Mouse (Mus musculus) liver, embryonic 12.5 days (tissue): ENCODE results near the gene Rita1. TPM values are rescaled to one million over a fixed set of nuclear protein-coding genes. Genes with fewer than 3 reads are reported as not detected.

Experiments
- ATAC-seq: fragments of 200-750 bp; cut with Nextera tagmentation; 2 replicates; pipeline ENCODE4 v1.8.0; 2017; ENCODE audit warnings: moderate number of reproducible peaks, mild to moderate bottlenecking, moderate library complexity
- H3K27ac ChIP-seq: fragments of 300-500 bp; sonication (generic); 2 replicates; pipeline ENCODE4 v1.5.1; 2016; ENCODE audit warnings: mild to moderate bottlenecking
- H3K27me3 ChIP-seq: fragments of 300-500 bp; sonication (generic); replicated peaks from 2 replicates; pipeline ENCODE4 v1.6.1; 2016; ENCODE audit warnings: mild to moderate bottlenecking, moderate library complexity
- H3K36me3 ChIP-seq: fragments of 300-500 bp; sonication (generic); 2 replicates; pipeline ENCODE4 v1.6.1; 2016; ENCODE audit warnings: mild to moderate bottlenecking, moderate library complexity
- H3K4me1 ChIP-seq: fragments of 300-500 bp; sonication (generic); 2 replicates; pipeline ENCODE4 v1.6.1; 2016
- H3K4me2 ChIP-seq: fragments of 300-500 bp; sonication (generic); 2 replicates; pipeline ENCODE4 v1.6.1; 2016; ENCODE audit warnings: mild to moderate bottlenecking, moderate library complexity
- H3K4me3 ChIP-seq: fragments of 300-500 bp; sonication (generic); 2 replicates; pipeline ENCODE4 v1.5.1; 2016; ENCODE audit warnings: mild to moderate bottlenecking, moderate library complexity
- H3K9ac ChIP-seq: fragments of 300-500 bp; sonication (generic); 2 replicates; pipeline ENCODE4 v1.6.1; 2016; ENCODE audit warnings: mild to moderate bottlenecking, moderate library complexity
- H3K9me3 ChIP-seq: fragments of 300-500 bp; sonication (generic); replicated peaks from 2 replicates; pipeline ENCODE4 v1.6.1; 2016; ENCODE audit warnings: mild to moderate bottlenecking, moderate library complexity
- WGBS: fragments of 180-500 bp; shearing (Covaris S2); methylation state at CpG from one replicate; pipeline ENCODE4 v1.1.7; 2016; ENCODE audit not compliant: insufficient replicate concordance; 5-methylcytosine and 5-hydroxymethylcytosine counted together
- polyA plus RNA-seq: library from polyadenylated mRNA; unstranded; fragments of >200 nt; fragmentation: Nextera tagmentation; extraction: Ambion mirVana; gene quantifications from 2 replicates; pipeline ENCODE4 v1.2.1, GENCODE M21; 2016

Gene Rita1
- polyA plus RNA-seq, 1 experiment from 2014 or later: 7.3 TPM

DNA sequence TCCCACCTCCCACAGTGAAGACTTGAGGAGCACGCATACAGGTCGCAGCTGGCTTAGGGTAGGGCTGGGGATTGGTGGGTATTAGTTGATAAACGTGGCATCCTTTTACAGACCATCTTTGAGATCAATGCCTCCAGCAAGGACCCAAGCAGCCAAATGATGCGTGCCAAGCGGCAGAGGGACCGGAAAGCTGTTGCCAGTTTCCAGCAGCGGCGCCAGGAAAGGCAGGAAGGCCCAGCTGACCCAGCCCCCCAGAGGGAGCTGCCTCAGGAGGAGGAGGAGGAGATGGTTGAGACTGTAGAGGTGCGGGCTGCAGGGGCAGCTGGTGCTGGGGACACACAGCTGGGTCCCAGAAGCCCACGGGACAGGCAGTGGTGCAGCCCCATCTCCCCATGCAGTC lies 12.0 kb upstream of the Rita1 start:
- Histone ChIP-seq H3K36me3 (peaks cover 88% of the 10 kb centered on the region), H3K4me2 (no peak overlapping the region), H3K4me3 (no peak overlapping the region), H3K9ac (no peak overlapping the region), H3K4me1 (peaks cover 12% of the 10 kb centered on the region; the same call in 1 of the 2 replicates), H3K27me3 (peaks cover 5% of the 10 kb centered on the region; the same call in 1 of the 2 replicates), H3K9me3 (no peaks in the 10 kb centered on the region), H3K27ac (no peak overlapping the region)
- no peak for ATAC-seq
- WGBS: 87% methylated on average over 10 of the region's 10 CpGs

DNA sequence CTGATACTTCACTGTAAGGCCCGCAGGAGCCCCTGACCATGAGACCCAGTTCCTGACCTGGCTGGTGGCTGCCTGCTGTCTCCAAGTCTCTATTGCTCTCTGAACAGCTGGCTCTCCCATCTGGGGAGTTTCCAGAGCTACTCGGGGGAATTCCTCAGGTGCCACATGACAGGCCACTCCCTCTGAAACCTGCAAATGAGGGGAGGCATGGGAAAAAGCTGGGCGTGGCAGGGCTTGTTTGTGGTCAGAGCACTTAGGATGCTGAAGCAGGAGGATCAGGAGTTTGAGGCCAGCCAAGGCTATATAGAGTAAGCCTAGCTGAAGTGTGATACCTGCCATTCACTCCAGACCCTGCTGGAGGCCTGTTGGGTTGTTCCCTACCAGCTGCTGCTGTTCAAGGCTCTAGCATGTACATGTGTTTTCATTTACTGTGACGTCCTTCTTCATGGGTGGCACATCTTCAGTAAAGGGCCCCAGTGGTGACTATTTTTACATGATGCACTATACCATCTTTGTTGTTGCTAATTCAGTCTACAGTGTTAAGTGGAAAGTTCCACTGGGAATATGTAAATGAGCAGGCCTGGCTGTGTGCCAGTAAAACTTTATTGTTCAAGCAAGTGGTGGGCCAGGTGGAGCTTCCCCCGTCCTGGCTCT lies 9.9 kb upstream of the Rita1 start:
- Histone ChIP-seq H3K27me3 (no peaks in the 10 kb centered on the region), H3K27ac (no peak overlapping the region), H3K4me2 (no peak overlapping the region), H3K4me1 (peaks cover 6% of the 10 kb centered on the region; the same call in 1 of the 2 replicates), H3K36me3 (peaks cover 100% of the 10 kb centered on the region), H3K9me3 (no peaks in the 10 kb centered on the region), H3K4me3 (no peak overlapping the region), H3K9ac (no peak overlapping the region)
- WGBS: 84% methylated on average over 5 of the region's 5 CpGs
- ATAC-seq: no peak

GRCm38 (mm10) chr5:120621846-120622197 lies 9.4 kb upstream of the Rita1 start:
- no peak overlapping the region for H3K4me3 ChIP-seq
- H3K9ac ChIP-seq: no peak overlapping the region
- no peak overlapping the region for H3K4me2 ChIP-seq
- H3K27me3 ChIP-seq: no peaks in the 10 kb centered on the region
- peaks cover 100% of the 10 kb centered on the region for H3K36me3 ChIP-seq
- WGBS: 88% methylated on average over 10 of the region's 10 CpGs
- ATAC-seq: no peak
- H3K27ac ChIP-seq: no peak overlapping the region
- no peaks in the 10 kb centered on the region for H3K9me3 ChIP-seq
- peaks cover 6% of the 10 kb centered on the region; the same call in 1 of the 2 replicates for H3K4me1 ChIP-seq

DNA sequence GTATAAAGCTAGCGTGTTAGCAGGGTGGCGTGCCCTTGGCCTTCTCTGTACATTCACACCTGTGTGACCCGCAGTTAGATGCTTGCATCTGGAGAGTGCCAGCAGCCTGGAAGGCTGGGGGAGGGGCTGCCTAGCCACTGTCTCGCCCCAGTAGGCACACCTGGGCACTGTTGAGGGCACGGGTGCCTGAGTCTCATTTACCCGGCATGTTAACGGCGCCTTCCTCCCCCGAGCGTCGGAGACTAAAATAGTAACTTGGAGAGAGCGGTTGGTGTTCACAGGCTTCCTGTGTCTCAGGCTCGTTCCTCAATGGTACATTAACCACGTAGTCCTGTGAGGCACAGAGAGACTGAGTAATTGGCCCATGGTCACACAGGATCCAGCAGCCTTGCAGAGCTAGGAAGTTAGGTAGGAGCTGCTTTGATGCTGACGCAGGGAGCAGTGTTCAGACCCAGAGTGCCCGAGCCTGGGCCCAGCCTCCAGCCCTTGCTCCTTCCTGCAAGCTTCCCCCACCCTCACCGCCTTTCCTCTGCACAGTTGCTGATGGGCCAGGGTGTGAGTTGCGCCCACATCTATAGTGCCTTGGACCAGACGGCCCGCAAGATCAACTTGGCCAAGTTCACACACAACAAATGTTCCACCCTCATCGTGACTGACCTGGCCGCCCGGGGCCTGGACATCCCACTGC lies 8.8 kb upstream of the Rita1 start:
- Histone ChIP-seq H3K4me3 (no peak overlapping the region), H3K27me3 (no peaks in the 10 kb centered on the region), H3K9ac (no peak overlapping the region), H3K4me1 (peaks cover 3% of the 10 kb centered on the region; the same call in 1 of the 2 replicates), H3K36me3 (peaks cover 100% of the 10 kb centered on the region), H3K27ac (no peak overlapping the region), H3K9me3 (no peaks in the 10 kb centered on the region), H3K4me2 (no peak overlapping the region)
- ATAC-seq: no peak
- 83% methylated on average over 23 of the region's 23 CpGs for WGBS

DNA sequence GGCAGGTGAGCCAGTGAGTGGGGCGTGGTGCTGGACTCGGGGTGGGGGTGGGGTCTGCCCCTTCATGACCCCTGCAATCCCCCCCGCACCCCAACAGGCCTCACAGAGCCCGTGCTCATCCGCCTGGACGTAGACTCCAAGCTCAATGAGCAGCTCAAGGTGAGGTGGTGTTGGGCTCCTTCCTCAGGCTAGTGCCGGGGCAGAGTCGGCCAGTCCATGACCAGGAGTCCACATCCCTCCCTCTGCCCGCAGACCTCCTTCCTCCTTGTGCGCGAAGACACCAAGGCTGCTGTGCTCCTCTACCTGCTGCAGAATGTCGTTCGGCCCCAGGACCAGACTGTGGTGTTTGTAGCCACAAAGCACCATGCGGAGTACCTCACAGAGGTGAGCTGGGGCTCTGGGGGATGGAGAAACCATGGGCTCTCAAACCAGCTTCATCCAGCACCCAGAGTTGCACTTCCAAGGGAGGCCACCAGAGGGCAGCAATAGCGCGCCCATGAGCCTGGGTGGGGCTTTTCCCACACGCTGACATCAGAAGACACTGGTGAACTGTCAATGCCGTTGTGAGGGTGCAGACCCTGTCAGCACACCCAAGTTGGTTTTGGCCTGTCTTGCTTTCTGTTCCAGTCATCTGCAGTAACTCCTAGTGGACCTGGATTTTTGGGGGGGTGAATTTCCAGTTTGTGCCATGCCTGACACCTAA lies 8.1 kb upstream of the Rita1 start:
- H3K27me3 ChIP-seq: no peaks in the 10 kb centered on the region
- H3K4me2 ChIP-seq: no peak overlapping the region
- H3K4me1 ChIP-seq: no peaks in the 10 kb centered on the region
- peaks cover 100% of the 10 kb centered on the region for H3K36me3 ChIP-seq
- peak; percentile 33; the same call in 1 of the 2 replicates for ATAC-seq
- H3K9me3 ChIP-seq: 0 out of 2 replicates have a peak, but pooled peaks cover 5% of the 10 kb centered on the region
- no peak overlapping the region for H3K27ac ChIP-seq
- no peak overlapping the region for H3K9ac ChIP-seq
- no peak overlapping the region for H3K4me3 ChIP-seq
- WGBS: 66% methylated on average over 18 of the region's 18 CpGs

DNA sequence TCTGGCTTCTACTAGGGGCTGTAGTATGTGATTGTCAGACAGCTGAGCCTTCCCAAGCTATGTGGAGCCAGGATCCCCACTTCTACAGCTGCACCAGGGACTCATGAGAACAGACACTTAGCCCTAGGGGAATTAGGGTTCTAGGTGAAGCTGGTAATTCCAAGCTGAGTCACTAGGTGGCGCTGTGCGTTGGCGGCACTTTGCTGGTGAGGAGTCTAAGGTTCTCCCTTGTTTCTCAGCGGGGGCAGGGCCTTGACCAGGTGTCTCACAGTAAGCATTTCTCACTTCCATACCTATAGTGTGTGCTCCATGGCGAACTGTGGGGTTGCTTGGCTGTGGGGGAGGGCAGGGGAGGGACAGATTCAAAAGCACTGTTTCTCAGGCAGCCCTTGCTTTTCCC lies 6.8 kb upstream of the Rita1 start:
- Histone ChIP-seq H3K4me3 (no peak overlapping the region), H3K9ac (no peak overlapping the region), H3K4me1 (peaks cover 6% of the 10 kb centered on the region), H3K27ac (no peak overlapping the region), H3K4me2 (no peak overlapping the region), H3K27me3 (no peaks in the 10 kb centered on the region), H3K36me3 (peaks cover 95% of the 10 kb centered on the region), H3K9me3 (0 out of 2 replicates have a peak, but pooled peaks cover 5% of the 10 kb centered on the region)
- no peak for ATAC-seq
- 15% methylated on average over 5 of the region's 5 CpGs for WGBS

- Histone ChIP-seq H3K27ac (no peak overlapping the region), H3K4me2 (no peak overlapping the region), H3K9me3 (0 out of 2 replicates have a peak, but pooled peaks cover 5% of the 10 kb centered on the region), H3K4me3 (no peak overlapping the region), H3K27me3 (no peaks in the 10 kb centered on the region), H3K4me1 (peaks cover 10% of the 10 kb centered on the region), H3K9ac (no peak overlapping the region), H3K36me3 (peaks cover 91% of the 10 kb centered on the region)
- WGBS: 80% methylated on average over 12 of the region's 12 CpGs
- no peak for ATAC-seq
These were observed 6.4 kb upstream of the Rita1 start for GRCm38 (mm10) chr5:120618778-120619177.

DNA sequence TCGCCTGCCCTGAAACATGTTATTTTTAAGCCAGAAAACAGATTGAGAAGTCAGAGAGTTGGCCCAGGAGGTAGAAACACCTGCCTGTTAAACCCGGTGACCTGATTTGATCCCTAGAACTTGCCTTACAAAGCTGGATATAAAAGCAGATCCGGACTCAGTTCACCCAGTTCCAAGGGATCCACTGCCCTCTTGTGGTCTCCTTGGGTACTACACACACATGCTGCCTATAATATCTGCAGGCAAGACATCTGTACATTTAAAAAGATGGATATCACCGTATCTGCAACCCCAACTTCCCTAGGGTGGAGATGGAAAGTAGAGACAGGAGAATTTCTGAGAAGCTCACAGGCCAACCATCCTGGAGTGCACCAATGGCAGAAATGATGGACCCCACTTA lies 3.5 kb upstream of the Rita1 start:
- peaks cover 64% of the 10 kb centered on the region for H3K36me3 ChIP-seq
- no peak for ATAC-seq

DNA sequence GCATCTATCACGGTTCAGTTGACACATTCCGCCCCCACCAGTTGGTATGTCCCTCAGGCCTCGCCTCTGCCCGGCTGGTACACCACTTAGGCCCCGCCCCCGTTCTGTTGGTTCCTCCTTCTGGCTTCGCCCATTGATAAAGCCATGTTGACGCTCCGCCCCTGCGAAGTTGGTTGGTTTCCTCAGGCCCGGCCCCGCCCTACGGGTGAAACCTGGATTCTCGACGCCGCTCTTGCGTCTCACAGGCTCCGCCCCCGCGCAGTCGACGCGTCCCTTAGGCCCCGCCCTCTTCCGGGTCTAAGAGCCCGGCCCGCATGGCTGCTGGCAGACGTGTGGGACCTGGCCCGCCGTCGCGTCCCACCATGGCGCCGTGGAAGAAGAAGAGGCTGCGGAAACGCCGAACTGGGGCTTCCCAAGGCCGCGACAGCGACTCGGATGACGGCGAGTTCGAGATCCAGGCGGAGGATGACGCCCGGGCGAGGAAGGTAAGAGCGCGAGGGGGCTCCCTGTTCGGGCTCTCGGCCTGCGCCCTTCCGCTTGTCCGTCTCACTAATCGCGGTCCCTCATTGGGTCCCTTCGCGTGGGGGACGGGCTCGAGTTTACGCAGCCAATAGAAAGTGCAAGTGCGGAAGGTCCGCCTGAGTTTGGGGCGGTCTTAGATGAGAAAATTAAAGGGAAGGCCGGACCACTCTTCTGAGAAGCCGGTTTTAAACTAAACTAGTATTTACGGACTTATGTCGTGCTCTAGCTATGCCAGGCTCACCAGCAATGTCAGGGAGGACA lies 624 bp upstream of the Rita1 start:
- Histone ChIP-seq H3K4me3 (peak overlapping the region; percentile 80), H3K9me3 (0 out of 2 replicates have a peak, but pooled peaks cover 5% of the 10 kb centered on the region)

More for the DNA sequence above, 3.5 kb upstream of the Rita1 start:
- Histone ChIP-seq H3K4me1 (peaks cover 27% of the 10 kb centered on the region), H3K27ac (no peak overlapping the region), H3K4me2 (no peak overlapping the region), H3K9ac (no peak overlapping the region), H3K27me3 (no peaks in the 10 kb centered on the region), H3K4me3 (no peak overlapping the region), H3K9me3 (0 out of 2 replicates have a peak, but pooled peaks cover 5% of the 10 kb centered on the region)
- 87% methylated on average over 4 of the region's 4 CpGs for WGBS

DNA sequence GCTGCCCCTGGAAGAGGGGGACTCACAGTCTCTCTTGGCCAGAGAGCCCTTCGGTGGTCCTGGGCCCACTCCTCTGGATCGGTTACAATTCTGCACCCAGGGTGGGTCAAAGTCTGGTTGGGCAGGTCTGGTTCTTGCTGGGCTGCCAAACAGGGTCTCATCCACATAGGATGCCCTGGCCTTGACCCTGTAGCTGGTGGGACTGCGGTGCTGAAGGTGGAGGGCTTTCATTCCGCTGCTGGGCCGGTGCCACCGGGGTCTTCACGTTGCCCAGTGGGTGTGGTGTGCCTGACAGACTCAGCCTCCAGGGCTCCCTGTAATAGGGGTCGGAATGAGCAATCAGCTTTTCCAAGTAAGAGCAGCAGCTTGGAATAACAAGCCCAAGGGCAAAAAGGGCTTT lies 973 bp downstream of the Rita1 start:
- ATAC-seq: no peak
- Histone ChIP-seq H3K4me3 (peak overlapping the region; percentile 80), H3K9ac (peak overlapping the region; percentile 75), H3K27me3 (no peaks in the 10 kb centered on the region), H3K27ac (peak overlapping the region; percentile 81), H3K4me2 (peak overlapping the region; percentile 96), H3K36me3 (peaks cover 41% of the 10 kb centered on the region), H3K4me1 (peaks cover 39% of the 10 kb centered on the region), H3K9me3 (0 out of 2 replicates have a peak, but pooled peaks cover 5% of the 10 kb centered on the region)
- 61% methylated on average over 8 of the region's 8 CpGs for WGBS

More for the DNA sequence above, 624 bp upstream of the Rita1 start:
- H3K27ac ChIP-seq: peak overlapping the region; percentile 81
- H3K4me2 ChIP-seq: peak overlapping the region; percentile 96
- H3K9ac ChIP-seq: peak overlapping the region; percentile 75
- peaks cover 54% of the 10 kb centered on the region for H3K36me3 ChIP-seq
- H3K4me1 ChIP-seq: peaks cover 29% of the 10 kb centered on the region
- no peaks in the 10 kb centered on the region for H3K27me3 ChIP-seq
- ATAC-seq: peak; percentile 89
- WGBS: under 1% methylated on average over 69 of the region's 69 CpGs

DNA sequence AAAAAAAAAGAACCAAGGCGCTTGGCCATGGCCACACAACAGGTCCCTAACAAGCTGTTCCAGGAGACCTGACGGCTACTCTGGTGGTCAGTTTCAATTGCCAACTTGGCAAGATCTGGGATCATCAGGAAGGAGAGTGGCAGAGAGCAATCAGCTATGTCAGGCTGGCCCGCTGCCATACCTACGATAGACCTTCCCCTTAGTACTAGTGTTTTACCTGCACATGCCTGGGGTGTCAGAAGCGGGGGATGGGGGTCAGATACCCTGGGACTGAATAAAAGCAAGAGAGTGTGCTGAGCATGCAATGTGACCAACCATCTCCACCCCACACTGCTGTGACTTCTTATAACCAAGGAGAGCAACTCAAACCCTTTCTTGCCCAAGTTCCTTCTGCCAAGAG lies 1.5 kb downstream of the Rita1 start:
- Histone ChIP-seq H3K36me3 (peaks cover 36% of the 10 kb centered on the region), H3K9me3 (0 out of 2 replicates have a peak, but pooled peaks cover 4% of the 10 kb centered on the region), H3K27ac (0 out of 2 replicates have a peak overlapping the region, but pooled peaks have one; percentile 81), H3K4me3 (0 out of 2 replicates have a peak overlapping the region, but pooled peaks have one; percentile 80), H3K4me1 (peaks cover 41% of the 10 kb centered on the region), H3K27me3 (no peaks in the 10 kb centered on the region), H3K9ac (peak overlapping the region; percentile 75; the same call in 1 of the 2 replicates), H3K4me2 (peak overlapping the region; percentile 96)
- WGBS: 90% methylated on average over 5 of the region's 5 CpGs
- no peak for ATAC-seq
